Mouse (Mus musculus): ENCODE measurements around the gene Tle4. TPM values are rescaled to one million over a fixed set of nuclear protein-coding genes. Genes with fewer than 3 reads are reported as not detected.

Tle4 gene
- total and polyA plus RNA-seq, 2 experiments from 2014 or later: 3.4 to 13.8 TPM

GRCm38 (mm10) chr19:14447474-14447873 lies 150.4 kb downstream of the Tle4 start:
- TF ChIP-seq EP300 (IDR thresholded peaks at IDR 0.05; ENCODE audit: low read depth) (no peak), CTCF (IDR thresholded peaks at IDR 0.05; ENCODE audit: low read depth) (no peak)
- no peak for DNase-seq (ENCODE audit: low spot score)
- 94% methylated on average over 1 of the region's 1 CpGs for WGBS
- Histone ChIP-seq H3K36me3 (replicated peaks; ENCODE audit: control insufficient read depth, insufficient read depth, low read length) (peaks cover 27% of the 10 kb centered on the region), H3K9ac (replicated peaks; ENCODE audit: low read depth, low read length) (no peak overlapping the region), H3K4me3 (ENCODE audit: low read depth, low read length) (no peak overlapping the region), H3K27me3 (ENCODE audit: control insufficient read depth, insufficient read depth, low read length) (no peaks in the 10 kb centered on the region), H3K4me2 (ENCODE audit: low read depth, low read length) (no peak overlapping the region), H3K9me3 (replicated peaks; ENCODE audit: control insufficient read depth, low read length) (no peaks in the 10 kb centered on the region; the same call in 1 of the 2 replicates), H3K4me1 (ENCODE audit: control insufficient read depth, insufficient read depth) (no peaks in the 10 kb centered on the region), H3K27ac (ENCODE audit: low read depth) (no peak overlapping the region)
- no peak for ATAC-seq (ENCODE audit: insufficient read depth, low read depth)

DNA sequence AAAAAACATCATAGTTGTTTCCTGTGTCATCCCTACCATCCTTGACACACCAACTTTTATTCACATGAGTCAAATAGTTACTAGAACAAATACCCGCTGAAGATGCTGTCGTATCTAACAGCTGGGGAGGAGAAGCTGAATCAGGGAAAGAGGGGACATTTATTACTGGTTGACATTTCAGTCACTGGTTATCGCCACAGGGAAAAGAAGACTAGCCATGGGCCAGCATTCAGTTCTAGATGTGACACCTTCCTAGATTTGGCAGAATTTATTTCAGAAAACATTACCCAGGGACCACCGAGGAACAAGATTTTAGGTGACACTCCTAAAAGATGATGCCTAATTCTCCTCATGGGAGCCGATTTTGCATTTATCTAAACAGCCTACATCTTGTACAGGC lies 156.0 kb downstream of the Tle4 start:
- 91% methylated on average over 5 of the region's 5 CpGs for WGBS
- no peak for DNase-seq (ENCODE audit: low spot score)
- H3K36me3 ChIP-seq (replicated peaks; ENCODE audit: control insufficient read depth, insufficient read depth, low read length): 0 out of 2 replicates have a peak, but pooled peaks cover under 1% of the 10 kb centered on the region
- H3K27me3 ChIP-seq (ENCODE audit: control insufficient read depth, insufficient read depth, low read length): no peaks in the 10 kb centered on the region
- no peak overlapping the region for H3K4me2 ChIP-seq (ENCODE audit: low read depth, low read length)
- H3K4me3 ChIP-seq (ENCODE audit: low read depth, low read length): no peak overlapping the region
- no peaks in the 10 kb centered on the region for H3K4me1 ChIP-seq (ENCODE audit: control insufficient read depth, insufficient read depth)
- no peak for ATAC-seq (ENCODE audit: insufficient read depth, low read depth)
- H3K27ac ChIP-seq (ENCODE audit: low read depth): no peak overlapping the region
- TF ChIP-seq CTCF (IDR thresholded peaks at IDR 0.05; ENCODE audit: low read depth): no peak
- no peak for TF ChIP-seq EP300 (IDR thresholded peaks at IDR 0.05; ENCODE audit: low read depth)
- H3K9ac ChIP-seq (replicated peaks; ENCODE audit: low read depth, low read length): no peak overlapping the region
- H3K9me3 ChIP-seq (replicated peaks; ENCODE audit: control insufficient read depth, low read length): no peaks in the 10 kb centered on the region; the same call in 1 of the 2 replicates

- no peak for TF ChIP-seq EP300 (IDR thresholded peaks at IDR 0.05; ENCODE audit: low read depth)
- no peaks in the 10 kb centered on the region for H3K27me3 ChIP-seq (ENCODE audit: control insufficient read depth, insufficient read depth, low read length)
- H3K27ac ChIP-seq (ENCODE audit: low read depth): no peak overlapping the region
- DNase-seq (ENCODE audit: low spot score) (no peak), ATAC-seq (ENCODE audit: insufficient read depth, low read depth) (no peak)
- H3K4me3 ChIP-seq (ENCODE audit: low read depth, low read length): no peak overlapping the region
- no peaks in the 10 kb centered on the region for H3K9me3 ChIP-seq (replicated peaks; ENCODE audit: control insufficient read depth, low read length)
- no peak overlapping the region for H3K4me2 ChIP-seq (ENCODE audit: low read depth, low read length)
- WGBS: 87% methylated on average over 7 of the region's 7 CpGs
- no peak overlapping the region for H3K9ac ChIP-seq (replicated peaks; ENCODE audit: low read depth, low read length)
- no peaks in the 10 kb centered on the region for H3K4me1 ChIP-seq (ENCODE audit: control insufficient read depth, insufficient read depth)
- no peaks in the 10 kb centered on the region for H3K36me3 ChIP-seq (replicated peaks; ENCODE audit: control insufficient read depth, insufficient read depth, low read length)
Measured at GRCm38 (mm10) chr19:14437226-14437625, 160.6 kb downstream of the Tle4 start.

- no peak overlapping the region for H3K4me2 ChIP-seq (ENCODE audit: low read depth, low read length)
- 0 out of 2 replicates have a peak, but pooled peaks cover under 1% of the 10 kb centered on the region for H3K27me3 ChIP-seq (ENCODE audit: control insufficient read depth, insufficient read depth, low read length)
- TF ChIP-seq EP300 (IDR thresholded peaks at IDR 0.05; ENCODE audit: low read depth) (no peak), CTCF (IDR thresholded peaks at IDR 0.05; ENCODE audit: low read depth) (no peak)
- no peak overlapping the region for H3K4me3 ChIP-seq (ENCODE audit: low read depth, low read length)
- no peaks in the 10 kb centered on the region for H3K4me1 ChIP-seq (ENCODE audit: control insufficient read depth, insufficient read depth)
- no peak overlapping the region for H3K27ac ChIP-seq (ENCODE audit: low read depth)
- no peak for ATAC-seq (ENCODE audit: insufficient read depth, low read depth)
- 64% methylated on average over 2 of the region's 2 CpGs for WGBS
- H3K36me3 ChIP-seq (replicated peaks; ENCODE audit: control insufficient read depth, insufficient read depth, low read length): no peaks in the 10 kb centered on the region
- DNase-seq (ENCODE audit: low spot score): no peak
- no peaks in the 10 kb centered on the region for H3K9me3 ChIP-seq (replicated peaks; ENCODE audit: control insufficient read depth, low read length)
- H3K9ac ChIP-seq (replicated peaks; ENCODE audit: low read depth, low read length): no peak overlapping the region
Measured at GRCm38 (mm10) chr19:14436567-14436966, 161.3 kb downstream of the Tle4 start.

GRCm38 (mm10) chr19:14435681-14436376 lies 162.0 kb downstream of the Tle4 start:
- ATAC-seq (ENCODE audit: insufficient read depth, low read depth) (no peak), DNase-seq (ENCODE audit: low spot score) (no peak)
- no peak for TF ChIP-seq EP300 (IDR thresholded peaks at IDR 0.05; ENCODE audit: low read depth)
- no peak for TF ChIP-seq CTCF (IDR thresholded peaks at IDR 0.05; ENCODE audit: low read depth)
- Histone ChIP-seq H3K27me3 (ENCODE audit: control insufficient read depth, insufficient read depth, low read length) (0 out of 2 replicates have a peak, but pooled peaks cover 6% of the 10 kb centered on the region), H3K36me3 (replicated peaks; ENCODE audit: control insufficient read depth, insufficient read depth, low read length) (no peaks in the 10 kb centered on the region), H3K4me2 (ENCODE audit: low read depth, low read length) (peak overlapping the region; percentile 31), H3K9me3 (replicated peaks; ENCODE audit: control insufficient read depth, low read length) (no peaks in the 10 kb centered on the region), H3K4me1 (ENCODE audit: control insufficient read depth, insufficient read depth) (no peaks in the 10 kb centered on the region), H3K27ac (ENCODE audit: low read depth) (no peak overlapping the region), H3K4me3 (ENCODE audit: low read depth, low read length) (no peak overlapping the region), H3K9ac (replicated peaks; ENCODE audit: low read depth, low read length) (no peak overlapping the region)
- 24% methylated on average over 14 of the region's 14 CpGs for WGBS

GRCm38 (mm10) chr19:14433900-14434299 lies 164.0 kb downstream of the Tle4 start:
- WGBS: 88% methylated on average over 4 of the region's 4 CpGs
- ATAC-seq (ENCODE audit: insufficient read depth, low read depth): no peak
- Histone ChIP-seq H3K4me2 (ENCODE audit: low read depth, low read length) (no peak overlapping the region), H3K27ac (ENCODE audit: low read depth) (no peak overlapping the region), H3K9me3 (replicated peaks; ENCODE audit: control insufficient read depth, low read length) (no peaks in the 10 kb centered on the region), H3K9ac (replicated peaks; ENCODE audit: low read depth, low read length) (no peak overlapping the region), H3K4me1 (ENCODE audit: control insufficient read depth, insufficient read depth) (no peaks in the 10 kb centered on the region), H3K4me3 (ENCODE audit: low read depth, low read length) (no peak overlapping the region), H3K36me3 (replicated peaks; ENCODE audit: control insufficient read depth, insufficient read depth, low read length) (no peaks in the 10 kb centered on the region), H3K27me3 (ENCODE audit: control insufficient read depth, insufficient read depth, low read length) (0 out of 2 replicates have a peak, but pooled peaks cover 6% of the 10 kb centered on the region)
- TF ChIP-seq EP300 (IDR thresholded peaks at IDR 0.05; ENCODE audit: low read depth) (no peak), CTCF (IDR thresholded peaks at IDR 0.05; ENCODE audit: low read depth) (no peak)
- DNase-seq (ENCODE audit: low spot score): no peak

Data from heart, postnatal 0 days (tissue).